Mouse (Mus musculus) c-Kit-positive CD71-positive TER-119-positive erythroid progenitor cells, embryonic 14.5 days (primary cell): Measurements from ENCODE around the gene Mus81.
"Not testable (repeated sequence)": the region's sequence is repeated elsewhere in the genome, so short reads cannot be mapped to it uniquely, and the experiment has no call there.

Experiments used
- DNase-seq: peaks from one replicate; pipeline ENCODE4 v3.0.0-alpha.2; 2013; ENCODE audit warnings: low spot score

Gene Mus81

GRCm38 (mm10) chr19:5492641-5493040, 4.4 kb upstream of the Mus81 start:
- DNase-seq: no peak

- peak; percentile 77 for DNase-seq
Measured at GRCm38 (mm10) chr19:5490898-5491708, 2.9 kb upstream of the Mus81 start.

GRCm38 (mm10) chr19:5490313-5490897, 2.2 kb upstream of the Mus81 start, which contains the start of gene Cfl1:
Cfl1 (plus strand) TSS chr19:5490455.
- peak; percentile 93 for DNase-seq

GRCm38 (mm10) chr19:5489721-5490120, 1.5 kb upstream of the Mus81 start:
- DNase-seq: not testable (repeated sequence)

- peak; percentile 98 for DNase-seq
Measured at GRCm38 (mm10) chr19:5488878-5489571, 823 bp upstream of the Mus81 start.

- DNase-seq: no peak
Measured at GRCm38 (mm10) chr19:5486771-5487170, 1.4 kb downstream of the Mus81 start.

- DNase-seq: no peak
Measured at GRCm38 (mm10) chr19:5486286-5486685, 1.9 kb downstream of the Mus81 start.

- DNase-seq: no peak
Measured at GRCm38 (mm10) chr19:5485821-5486220, 2.4 kb downstream of the Mus81 start.

- DNase-seq: no peak
Measured at GRCm38 (mm10) chr19:5485371-5485770, 2.8 kb downstream of the Mus81 start.

GRCm38 (mm10) chr19:5484496-5484895, 3.7 kb downstream of the Mus81 start:
- DNase-seq: no peak

GRCm38 (mm10) chr19:5483386-5484359, 4.5 kb downstream of the Mus81 start:
- no peak for DNase-seq

- no peak for DNase-seq
Measured at GRCm38 (mm10) chr19:5481398-5481797, 6.8 kb downstream of the Mus81 start.

GRCm38 (mm10) chr19:5480016-5480415, 8.2 kb downstream of the Mus81 start:
- DNase-seq: no peak

GRCm38 (mm10) chr19:5477668-5478300, 10.4 kb downstream of the Mus81 start:
- no peak for DNase-seq

- DNase-seq: no peak
Measured at GRCm38 (mm10) chr19:5477004-5477667, 11.1 kb downstream of the Mus81 start.

GRCm38 (mm10) chr19:5475069-5475714, 13.0 kb downstream of the Mus81 start:
- DNase-seq: no peak

GRCm38 (mm10) chr19:5474281-5475068, 13.7 kb downstream of the Mus81 start:
- no peak for DNase-seq

- DNase-seq: no peak
Measured at GRCm38 (mm10) chr19:5473720-5474119, 14.5 kb downstream of the Mus81 start, which contains the start of gene Efemp2. Efemp2 (plus strand) TSS chr19:5473954.

- DNase-seq: no peak
Measured at GRCm38 (mm10) chr19:5472857-5473256, 15.3 kb downstream of the Mus81 start.
